Mouse (Mus musculus): Measurements from ENCODE around the gene Hoxd10. TPM values are rescaled to one million over a fixed set of nuclear protein-coding genes. Genes with fewer than 3 reads are reported as not detected.

Hoxd10 gene
- polyA plus RNA-seq, 1 experiment, result not detected

GRCm38 (mm10) chr2:74709465-74710419 lies 18.0 kb downstream of the Hoxd10 start:
- Histone ChIP-seq H3K4me3 (replicated peaks; ENCODE audit: insufficient read depth, low read depth, low read length) (no peak overlapping the region), H3K4me1 (ENCODE audit: control insufficient read depth, insufficient read depth, low read length) (no peaks in the 10 kb centered on the region), H3K27ac (ENCODE audit: insufficient read depth, low read length) (no peak overlapping the region), H3K27me3 (ENCODE audit: control insufficient read depth, insufficient read depth, low read length) (peaks cover 27% of the 10 kb centered on the region)
- DNase-seq, result no peak
- WGBS, result 8% methylated on average over 5 of the region's 5 CpGs
- TF ChIP-seq POLR2A (IDR thresholded peaks at IDR 0.05; ENCODE audit: borderline replicate concordance, insufficient read depth, low read length) (no peak), CTCF (IDR thresholded peaks at IDR 0.05; ENCODE audit: borderline replicate concordance, insufficient read depth, low read depth, low read length) (no peak)

- no peak overlapping the region for H3K4me3 ChIP-seq (replicated peaks; ENCODE audit: insufficient read depth, low read depth, low read length)
- peaks cover 17% of the 10 kb centered on the region; the same call in 1 of the 2 replicates for H3K27me3 ChIP-seq (ENCODE audit: control insufficient read depth, insufficient read depth, low read length)
- TF ChIP-seq CTCF (IDR thresholded peaks at IDR 0.05; ENCODE audit: borderline replicate concordance, insufficient read depth, low read depth, low read length) (no peak), POLR2A (IDR thresholded peaks at IDR 0.05; ENCODE audit: borderline replicate concordance, insufficient read depth, low read length) (no peak)
- 2% methylated on average over 16 of the region's 16 CpGs for WGBS
- no peak for DNase-seq
- no peak overlapping the region for H3K27ac ChIP-seq (ENCODE audit: insufficient read depth, low read length)
- H3K4me1 ChIP-seq (ENCODE audit: control insufficient read depth, insufficient read depth, low read length), result no peaks in the 10 kb centered on the region
Measured at GRCm38 (mm10) chr2:74710929-74711543, 19.3 kb downstream of the Hoxd10 start.

- whole genome bisulfite sequencing, result 3% methylated on average over 65 of the region's 65 CpGs
- Histone ChIP-seq H3K4me3 (replicated peaks; ENCODE audit: insufficient read depth, low read depth, low read length) (no peak within 1 kb of the TSS), H3K4me1 (ENCODE audit: control insufficient read depth, insufficient read depth, low read length) (no peaks in the 10 kb centered on the region), H3K27ac (ENCODE audit: insufficient read depth, low read length) (no peak within 1 kb of the TSS), H3K27me3 (ENCODE audit: control insufficient read depth, insufficient read depth, low read length) (peaks cover 13% of the 10 kb centered on the region; the same call in 1 of the 2 replicates)
- TF ChIP-seq CTCF (IDR thresholded peaks at IDR 0.05; ENCODE audit: borderline replicate concordance, insufficient read depth, low read depth, low read length) (no peak), POLR2A (IDR thresholded peaks at IDR 0.05; ENCODE audit: borderline replicate concordance, insufficient read depth, low read length) (no peak)
- no peak for DNase-seq
Measured at GRCm38 (mm10) chr2:74711721-74712621, 20.2 kb downstream of the Hoxd10 start, which contains the start of the genes Hoxd3 and Hoxd4. Gene Hoxd3, plus strand, starts transcription at chr2:74711927. Gene Hoxd4, plus strand, starts transcription at chr2:74711929.

- 6% methylated on average over 19 of the region's 19 CpGs for WGBS
- Histone ChIP-seq H3K4me3 (replicated peaks; ENCODE audit: insufficient read depth, low read depth, low read length) (no peak overlapping the region), H3K27ac (ENCODE audit: insufficient read depth, low read length) (no peak overlapping the region), H3K27me3 (ENCODE audit: control insufficient read depth, insufficient read depth, low read length) (peaks cover 13% of the 10 kb centered on the region; the same call in 1 of the 2 replicates), H3K4me1 (ENCODE audit: control insufficient read depth, insufficient read depth, low read length) (no peaks in the 10 kb centered on the region)
- DNase-seq, result no peak
- TF ChIP-seq CTCF (IDR thresholded peaks at IDR 0.05; ENCODE audit: borderline replicate concordance, insufficient read depth, low read depth, low read length), result no peak
- no peak for TF ChIP-seq POLR2A (IDR thresholded peaks at IDR 0.05; ENCODE audit: borderline replicate concordance, insufficient read depth, low read length)
Measured at GRCm38 (mm10) chr2:74713239-74714150, 21.8 kb downstream of the Hoxd10 start.

GRCm38 (mm10) chr2:74714156-74714789 lies 22.5 kb downstream of the Hoxd10 start:
- Histone ChIP-seq H3K27ac (ENCODE audit: insufficient read depth, low read length) (no peak overlapping the region), H3K4me1 (ENCODE audit: control insufficient read depth, insufficient read depth, low read length) (no peaks in the 10 kb centered on the region), H3K4me3 (replicated peaks; ENCODE audit: insufficient read depth, low read depth, low read length) (no peak overlapping the region), H3K27me3 (ENCODE audit: control insufficient read depth, insufficient read depth, low read length) (peaks cover 13% of the 10 kb centered on the region; the same call in 1 of the 2 replicates)
- DNase-seq, result no peak
- 10% methylated on average over 18 of the region's 18 CpGs for WGBS
- no peak for TF ChIP-seq POLR2A (IDR thresholded peaks at IDR 0.05; ENCODE audit: borderline replicate concordance, insufficient read depth, low read length)
- no peak for TF ChIP-seq CTCF (IDR thresholded peaks at IDR 0.05; ENCODE audit: borderline replicate concordance, insufficient read depth, low read depth, low read length)

- Histone ChIP-seq H3K4me3 (replicated peaks; ENCODE audit: insufficient read depth, low read depth, low read length) (no peak overlapping the region), H3K4me1 (ENCODE audit: control insufficient read depth, insufficient read depth, low read length) (no peaks in the 10 kb centered on the region), H3K27ac (ENCODE audit: insufficient read depth, low read length) (no peak overlapping the region), H3K27me3 (ENCODE audit: control insufficient read depth, insufficient read depth, low read length) (peaks cover 13% of the 10 kb centered on the region; the same call in 1 of the 2 replicates)
- WGBS, result 3% methylated on average over 14 of the region's 14 CpGs
- DNase-seq, result no peak
- TF ChIP-seq CTCF (IDR thresholded peaks at IDR 0.05; ENCODE audit: borderline replicate concordance, insufficient read depth, low read depth, low read length) (no peak), POLR2A (IDR thresholded peaks at IDR 0.05; ENCODE audit: borderline replicate concordance, insufficient read depth, low read length) (no peak)
Measured at GRCm38 (mm10) chr2:74714881-74715280, 23.2 kb downstream of the Hoxd10 start.

All from cerebellum, adult 2 months (tissue).